Mouse (Mus musculus) lung, adult 18-20 months (tissue): ENCODE measurements at regions not wholly inside any gene's neighbourhood (a gene's known extent, or its start where the extent isn't known, plus 50 kb on each side); places are given as distances from the start of the nearest gene placed in this dataset.

Source experiments
- DNase-seq, 2 experiments: peaks; one replicate each; pipeline ENCODE4 v3.0.0; 2022; ENCODE audit warnings: mixed read lengths in 2 of 2

DNA sequence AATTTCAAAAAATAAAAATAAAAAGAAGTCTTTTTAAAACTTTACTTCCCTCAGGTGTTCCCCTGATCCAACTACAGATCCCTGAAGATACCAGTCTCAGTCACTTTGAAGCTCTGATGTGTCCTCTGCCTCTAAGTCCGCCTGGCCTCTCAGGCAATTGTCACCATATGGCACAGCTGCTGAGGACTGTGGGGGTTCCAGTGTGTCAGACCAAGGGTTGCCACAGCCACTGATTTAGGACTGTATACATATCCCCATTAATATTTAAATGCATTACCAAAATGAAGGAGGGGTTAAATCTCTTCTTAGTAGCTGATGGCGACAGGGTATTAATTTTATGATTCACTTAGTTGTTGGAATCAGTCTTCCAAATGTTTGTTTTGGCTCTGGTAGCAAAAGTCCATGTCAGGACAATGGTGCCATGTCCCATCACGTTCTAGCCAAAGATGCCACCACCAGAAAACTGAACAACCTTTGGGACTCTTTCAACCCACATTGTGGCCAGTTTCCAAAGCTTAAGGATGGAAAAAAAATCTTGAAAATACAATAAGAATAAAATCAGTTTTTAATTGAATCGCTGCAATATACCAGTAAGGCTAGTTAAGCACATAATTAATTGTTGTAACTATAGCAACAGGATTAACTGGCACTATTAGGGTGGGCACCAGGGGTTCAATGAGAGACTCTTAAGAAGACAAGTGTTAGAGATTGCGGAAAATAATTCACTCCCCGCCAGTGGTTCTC lies 62.5 kb downstream of the Arrdc4 start:
- DNase-seq = no peak

DNA sequence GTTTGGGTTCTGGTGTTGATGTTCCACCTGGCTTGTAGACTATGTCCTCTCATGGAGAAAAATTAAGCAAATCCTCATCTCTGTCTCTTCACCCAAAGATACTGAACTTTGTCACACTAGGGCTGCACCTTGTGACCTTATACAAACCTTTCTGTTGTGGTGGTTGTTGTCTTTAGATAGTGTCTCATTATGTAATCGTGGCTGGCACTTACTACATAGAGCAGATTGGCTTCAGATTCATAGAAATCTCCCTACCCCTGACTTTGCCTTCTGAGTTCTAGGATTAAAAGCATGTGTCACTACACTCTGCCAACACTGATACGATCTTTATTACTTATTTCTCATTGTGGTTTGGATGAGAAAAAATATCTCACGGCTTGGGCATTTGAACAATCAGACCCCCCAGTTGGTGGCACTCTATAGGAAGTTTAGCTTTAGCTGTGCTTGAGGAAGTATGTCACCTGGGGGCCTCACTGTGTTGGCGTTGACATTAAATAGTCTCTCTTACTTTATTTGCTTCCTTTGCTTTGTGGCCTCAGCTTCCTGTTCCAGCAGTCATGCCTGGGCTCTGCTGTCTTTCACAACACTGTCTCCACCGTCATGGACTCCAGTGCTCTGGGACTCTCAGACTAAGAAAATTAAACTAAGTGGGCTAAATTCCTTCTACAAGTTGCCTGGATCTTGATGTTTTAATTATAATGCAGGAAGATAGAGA lies 66.0 kb downstream of the Arrdc4 start:
- DNase-seq = peak; percentile 10 to 31

DNA sequence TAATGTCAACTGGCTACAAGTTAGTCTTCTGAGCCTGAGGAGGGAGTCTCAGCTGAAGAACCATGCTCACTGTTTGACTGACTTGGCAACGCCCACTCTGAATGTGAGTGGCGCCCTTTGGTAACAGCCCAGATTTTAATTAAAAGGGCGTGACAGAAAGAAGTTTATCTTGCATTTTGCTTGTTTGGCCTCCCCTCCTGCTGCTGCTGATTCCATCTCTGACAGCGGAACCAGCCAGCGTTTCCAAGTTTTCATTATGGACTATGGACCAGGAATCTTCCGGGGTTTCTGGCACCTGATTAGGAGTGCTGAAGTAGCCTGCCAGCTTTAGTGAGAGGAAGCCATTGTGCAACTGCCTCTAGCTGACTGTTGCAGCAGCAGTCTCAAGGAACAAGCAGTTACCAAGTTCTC lies 66.7 kb downstream of the Arrdc4 start:
- DNase-seq = peak; percentile 37 to 51

DNA sequence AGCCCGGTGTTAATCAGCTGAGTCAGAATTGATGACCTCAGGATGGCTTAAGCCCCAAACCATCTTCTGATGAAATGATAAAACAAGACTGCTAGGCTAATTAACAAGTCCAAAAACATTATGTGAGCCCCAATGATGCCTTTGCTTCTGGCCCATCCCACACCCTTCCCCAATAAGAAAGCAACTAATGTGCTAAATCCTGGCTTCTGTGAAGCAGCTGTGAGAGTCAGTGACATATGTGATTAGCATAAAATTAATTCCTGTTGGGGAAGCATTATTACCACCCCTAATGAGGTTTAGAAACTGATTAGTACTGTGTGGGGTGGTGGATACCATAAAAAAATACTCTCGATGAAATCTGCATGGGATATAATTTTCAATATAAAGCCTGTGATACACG lies 69.3 kb downstream of the Arrdc4 start:
- no peak for DNase-seq

DNA sequence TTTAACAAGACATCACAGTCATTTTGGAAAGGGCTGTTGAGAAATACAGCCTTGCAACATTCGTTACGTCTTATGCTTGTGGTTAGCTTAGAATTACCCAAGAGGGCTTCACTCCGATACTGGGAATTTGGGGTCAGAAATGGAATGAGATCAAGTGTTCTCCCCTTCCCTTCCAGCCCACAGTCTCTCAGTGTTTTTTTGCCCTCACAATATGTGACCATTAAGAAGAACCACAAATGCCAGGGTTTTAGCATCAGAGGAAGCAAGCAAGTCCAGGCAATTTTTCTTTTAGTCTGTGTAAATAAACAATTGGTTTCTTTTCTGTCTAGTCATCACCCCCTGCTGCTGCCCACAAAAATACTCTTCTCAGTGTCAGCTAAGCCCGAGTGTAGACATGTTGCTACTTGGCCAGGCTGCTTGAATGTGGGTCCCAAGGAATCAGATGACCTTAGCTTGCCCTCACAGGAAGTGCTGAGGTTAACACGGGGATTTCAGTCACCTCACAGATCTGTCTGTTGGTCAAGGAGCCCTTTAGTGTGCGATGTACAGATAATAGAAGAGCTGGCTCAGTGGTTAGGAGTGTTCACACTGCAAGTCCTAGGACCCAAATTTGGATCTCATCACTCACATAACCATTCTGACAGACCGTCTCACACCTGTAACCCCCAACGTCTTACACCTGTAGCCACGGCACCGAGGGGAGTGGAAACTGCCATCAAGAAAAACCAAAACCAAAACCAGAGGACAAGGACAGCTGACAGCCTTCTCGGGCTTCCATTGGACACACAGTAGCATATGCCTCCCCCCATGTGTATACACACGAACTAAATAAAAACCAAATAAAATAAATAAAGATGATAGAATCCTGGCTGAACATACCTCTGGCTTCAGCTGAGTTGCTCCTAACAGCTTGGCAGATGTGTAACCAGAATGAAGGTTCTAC lies 81.0 kb downstream of the Arrdc4 start:
- DNase-seq = peak in 1 of 2 experiments; percentile 37

DNA sequence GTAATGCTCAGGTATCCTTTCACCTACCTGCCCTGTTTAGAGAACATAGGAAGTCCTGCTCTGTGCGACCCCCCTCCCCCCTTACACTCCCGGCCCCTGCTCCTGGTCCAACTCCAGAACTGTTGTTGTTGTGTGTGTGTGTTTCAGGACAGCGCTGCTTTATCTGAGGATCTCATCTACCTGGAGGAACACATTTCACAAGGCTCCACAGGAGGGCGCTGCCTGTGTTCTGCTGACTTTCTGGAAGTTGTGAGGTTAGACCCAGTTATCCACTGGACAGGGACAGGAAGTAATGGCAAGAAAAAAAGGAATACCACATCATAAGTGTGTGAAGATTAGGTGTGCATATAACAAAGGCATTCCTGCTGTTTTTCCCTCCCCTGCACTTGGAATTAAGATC lies 81.8 kb downstream of the Arrdc4 start:
- DNase-seq = peak; percentile 21 to 41

DNA sequence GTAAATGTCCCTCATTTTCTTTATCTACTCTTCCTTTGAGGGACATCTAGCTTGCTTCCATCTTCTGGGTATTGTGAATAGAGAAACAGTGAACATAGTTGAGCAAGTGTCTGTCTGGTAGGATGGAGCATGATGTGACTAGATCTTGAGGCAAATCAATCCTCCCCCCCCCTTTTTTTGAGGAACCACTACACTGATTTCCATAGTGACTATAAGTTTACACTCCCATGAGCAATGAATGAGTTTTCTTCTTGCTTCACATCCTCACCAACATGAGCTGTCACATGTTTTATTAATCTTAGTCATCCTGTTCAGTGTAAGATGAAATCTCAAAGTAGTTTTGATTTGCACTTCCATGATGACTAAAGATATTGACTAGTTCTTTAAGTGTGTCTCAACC lies 92.7 kb downstream of the Arrdc4 start:
- DNase-seq = no peak

DNA sequence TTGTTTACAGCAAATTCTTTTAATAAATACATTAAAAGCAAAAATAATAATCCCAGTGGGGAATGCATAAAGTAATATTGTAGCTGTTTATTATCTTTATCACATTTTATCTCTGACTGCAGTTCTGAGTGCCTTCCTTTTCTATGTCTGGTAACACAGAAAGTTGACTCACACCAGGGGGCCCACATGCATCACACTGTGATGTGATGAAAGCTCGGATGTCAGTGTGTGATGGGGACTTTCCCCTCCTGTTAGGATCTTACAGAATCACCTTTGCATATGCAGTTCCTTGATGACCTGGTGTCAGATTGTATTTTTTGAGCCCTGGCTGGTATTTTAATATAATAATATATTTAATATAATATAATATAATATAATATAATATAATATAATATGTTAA lies 95.5 kb downstream of the Arrdc4 start:
- DNase-seq = no peak

DNA sequence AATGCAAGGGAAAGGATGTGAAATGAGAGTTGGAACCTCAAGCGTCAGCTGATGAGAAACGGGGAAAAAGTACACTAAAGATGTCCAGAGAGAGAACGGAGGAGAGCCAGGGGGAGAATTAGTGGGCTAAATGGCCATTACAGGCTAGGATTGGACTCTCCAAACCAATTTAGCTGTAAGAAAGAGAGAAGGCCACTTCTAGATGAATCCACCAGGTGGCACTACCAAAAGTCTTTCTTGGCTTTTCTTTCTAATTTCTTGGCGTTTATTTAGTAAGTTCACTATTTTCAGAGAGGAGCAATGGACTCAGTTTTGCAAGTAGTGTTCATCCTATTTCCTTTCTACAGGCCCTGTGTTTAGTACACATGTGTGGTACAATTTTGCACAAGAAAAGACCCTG lies 97.6 kb downstream of the Arrdc4 start:
- no peak for DNase-seq

DNA sequence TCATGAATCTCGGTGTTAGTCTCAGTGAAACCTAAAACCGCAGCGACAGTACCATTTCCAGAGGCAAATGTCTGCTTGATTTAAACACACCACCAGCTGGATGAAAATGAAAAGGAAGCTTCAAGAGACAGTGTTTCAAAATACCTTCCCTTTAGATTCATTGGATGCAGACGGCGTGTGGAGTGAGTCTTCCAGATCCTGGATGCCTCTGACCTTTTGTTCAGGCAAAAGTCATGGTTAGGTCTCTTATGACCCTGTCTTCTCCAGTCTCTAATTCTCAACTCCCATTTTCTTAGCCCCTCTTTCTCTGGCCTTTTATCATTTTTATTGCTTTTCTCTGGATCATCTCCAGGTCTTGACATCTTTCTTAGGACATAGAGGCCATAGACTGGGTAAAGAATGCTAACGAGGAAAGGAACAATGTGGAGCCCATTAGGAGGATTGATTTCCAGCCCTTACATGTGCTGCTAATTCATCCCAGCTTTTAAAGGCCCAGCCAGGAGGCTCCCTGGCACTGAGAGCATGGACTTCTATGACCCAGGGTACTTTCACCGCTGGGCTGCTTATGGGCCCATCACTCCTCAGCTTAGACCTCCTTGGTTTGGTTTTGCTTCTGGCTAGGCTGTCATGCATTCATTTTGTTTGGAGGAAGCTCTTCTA lies 111.4 kb downstream of the Arrdc4 start:
- no peak for DNase-seq

DNA sequence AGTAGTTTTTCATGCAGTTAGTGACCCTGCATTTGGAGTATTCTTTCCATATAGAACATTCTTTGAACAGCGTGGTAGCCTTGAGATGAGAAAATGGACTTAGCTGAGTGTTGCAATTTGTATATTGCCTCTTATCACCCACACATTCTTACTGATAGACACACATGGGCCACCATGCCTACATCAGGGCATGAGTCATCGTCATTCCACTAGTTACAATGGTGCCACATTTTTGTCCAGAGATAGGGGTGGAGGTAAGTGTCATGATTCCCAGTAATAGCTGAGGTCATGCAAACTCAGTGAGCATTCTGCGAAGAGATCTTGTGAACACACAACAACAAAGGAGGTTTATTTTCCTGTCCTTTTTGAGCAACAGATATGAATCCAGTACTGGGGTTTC lies 128.0 kb downstream of the Arrdc4 start:
- no peak for DNase-seq

DNA sequence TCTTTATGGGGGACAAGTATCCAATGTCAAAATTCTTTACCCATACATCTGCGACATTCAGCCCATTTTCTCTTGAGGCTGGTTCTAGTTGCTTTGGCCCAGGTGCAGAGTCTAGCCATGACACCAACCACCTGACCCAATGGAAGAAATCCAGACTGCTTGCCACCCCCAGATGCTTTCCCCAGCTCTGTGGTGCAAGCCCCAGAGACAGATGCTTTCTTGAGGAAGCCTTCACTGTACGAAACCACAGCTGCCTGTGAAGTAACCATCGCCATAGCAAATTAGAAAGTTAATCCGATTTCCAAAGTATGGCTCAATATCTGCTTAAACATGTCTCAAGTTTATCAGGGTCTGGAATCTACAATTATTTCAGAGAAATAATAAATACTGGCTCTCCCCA lies 138.5 kb downstream of the Arrdc4 start:
- DNase-seq = no peak

DNA sequence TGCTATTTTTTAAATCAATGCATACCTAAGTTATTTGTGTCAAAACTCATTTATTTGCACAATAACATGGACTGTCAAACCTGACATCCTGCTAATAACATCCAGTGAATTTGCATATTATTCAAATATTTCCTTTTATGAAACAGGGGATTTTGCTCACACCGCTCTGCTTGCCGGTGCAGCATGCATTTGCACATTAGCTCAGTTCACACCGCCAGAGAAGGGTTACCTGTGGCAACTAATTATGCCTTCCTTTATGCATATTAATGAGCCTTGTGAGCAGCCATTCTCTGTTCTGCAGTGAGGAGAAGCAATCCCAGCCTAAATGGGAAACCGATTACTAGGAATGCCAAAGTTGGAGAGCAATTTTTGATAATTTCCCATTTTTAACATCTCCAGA lies 141.9 kb downstream of the Arrdc4 start:
- no peak for DNase-seq

DNA sequence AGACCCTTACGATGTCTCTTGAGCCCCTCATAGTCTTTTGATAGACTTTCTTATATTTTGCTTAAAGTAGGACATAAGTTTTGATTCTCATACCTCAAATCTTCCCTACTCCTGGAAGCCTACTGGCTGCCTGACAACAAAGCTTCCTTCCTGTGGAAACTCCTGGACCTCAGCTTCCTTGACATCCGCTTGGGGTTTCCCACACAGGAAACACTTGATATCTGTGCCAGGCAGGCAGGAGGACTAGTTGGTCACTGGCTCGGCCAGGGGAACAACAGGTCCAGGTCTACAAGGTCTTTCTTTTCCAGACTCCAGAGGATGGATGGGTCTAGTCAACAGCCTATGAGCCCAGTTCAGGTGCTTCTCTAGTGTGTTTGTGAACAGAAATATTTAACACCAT lies 142.8 kb downstream of the Arrdc4 start:
- no peak for DNase-seq

DNA sequence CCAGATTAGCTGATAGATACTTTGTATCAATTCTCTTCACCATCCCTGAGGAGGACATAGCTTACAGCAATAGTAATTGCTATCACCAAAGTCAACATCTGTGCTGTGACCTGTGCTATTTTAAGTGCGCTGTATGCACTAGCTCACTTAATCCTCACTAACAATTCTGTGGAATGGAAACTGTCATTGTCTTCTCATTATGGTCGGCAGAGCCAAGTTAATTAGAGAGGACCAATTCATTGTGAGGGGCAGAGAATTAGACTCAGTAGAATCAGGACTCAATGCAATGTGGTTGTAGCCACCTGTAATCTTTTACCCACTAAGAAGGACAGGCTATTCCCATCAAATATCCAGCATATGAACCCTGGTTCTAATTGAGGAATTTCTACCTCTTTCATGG lies 145.3 kb downstream of the Arrdc4 start:
- no peak for DNase-seq

DNA sequence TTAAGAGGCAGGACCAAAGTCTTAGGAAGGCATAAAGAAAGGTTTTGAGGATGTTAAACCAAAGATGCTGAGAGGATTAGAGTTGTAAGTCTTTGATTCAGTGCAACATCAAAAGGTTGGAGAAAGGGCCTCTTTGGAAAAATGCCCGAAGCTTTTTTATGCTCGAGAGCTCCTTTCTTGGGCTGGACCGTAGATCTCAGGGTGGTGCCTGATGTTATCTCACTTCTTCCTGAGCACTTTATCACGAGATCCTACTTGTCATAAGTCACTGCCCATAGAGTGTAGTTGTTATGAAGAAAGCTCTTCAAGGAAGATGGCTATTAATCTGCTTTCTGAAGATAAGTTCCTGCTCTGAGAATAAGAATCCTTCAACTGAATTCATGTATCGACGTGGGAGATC lies 147.0 kb downstream of the Arrdc4 start:
- no peak for DNase-seq

DNA sequence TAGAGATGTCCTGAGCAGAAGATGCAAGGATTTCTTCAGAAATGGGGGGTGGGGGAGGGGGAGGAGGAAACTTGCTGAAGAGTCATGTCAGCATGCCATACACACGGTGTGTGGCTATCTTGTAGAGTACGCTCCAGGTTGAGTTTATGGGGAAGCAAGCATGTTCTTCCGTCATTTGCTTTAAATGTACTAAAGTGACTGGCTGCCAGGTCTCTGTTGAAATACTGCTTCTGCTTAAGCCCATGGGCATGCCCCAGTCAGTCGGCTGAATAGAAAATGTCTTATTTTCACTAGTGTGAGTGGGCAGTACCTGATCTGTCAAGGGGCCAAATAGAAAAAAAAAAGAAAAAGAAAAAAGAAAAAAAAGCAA lies 155.0 kb downstream of the Arrdc4 start:
- no peak for DNase-seq

DNA sequence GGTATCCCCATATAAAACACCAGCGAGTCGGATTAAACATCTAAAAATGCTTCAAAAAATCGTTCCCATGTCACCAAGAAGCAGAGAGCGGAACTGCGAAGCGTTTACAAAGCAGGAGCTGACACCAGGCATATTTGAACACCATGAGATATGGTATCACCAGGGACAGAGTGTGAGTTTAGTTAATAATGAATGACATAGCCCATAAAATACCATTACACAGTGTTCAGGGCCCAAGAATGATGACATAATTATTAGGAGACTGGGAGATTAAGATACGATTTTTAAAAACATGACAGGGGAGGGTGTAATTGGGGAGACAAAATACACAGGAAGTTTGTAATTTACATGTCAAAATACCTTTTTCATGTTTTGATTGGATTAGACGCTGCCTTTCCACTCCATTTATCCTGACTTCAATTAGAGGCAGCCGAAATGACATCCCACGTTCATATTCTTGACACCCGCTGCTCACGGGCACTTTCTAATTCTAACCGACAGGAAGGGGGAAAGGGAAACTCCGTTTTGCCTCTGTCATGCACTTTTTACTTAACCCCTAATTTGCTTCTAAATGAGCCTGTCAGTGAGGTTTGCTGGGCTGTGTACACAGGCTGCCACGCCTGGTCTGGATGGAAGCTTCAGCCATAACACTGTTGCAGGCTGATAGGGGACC lies 155.6 kb downstream of the Arrdc4 start:
- no peak for DNase-seq

DNA sequence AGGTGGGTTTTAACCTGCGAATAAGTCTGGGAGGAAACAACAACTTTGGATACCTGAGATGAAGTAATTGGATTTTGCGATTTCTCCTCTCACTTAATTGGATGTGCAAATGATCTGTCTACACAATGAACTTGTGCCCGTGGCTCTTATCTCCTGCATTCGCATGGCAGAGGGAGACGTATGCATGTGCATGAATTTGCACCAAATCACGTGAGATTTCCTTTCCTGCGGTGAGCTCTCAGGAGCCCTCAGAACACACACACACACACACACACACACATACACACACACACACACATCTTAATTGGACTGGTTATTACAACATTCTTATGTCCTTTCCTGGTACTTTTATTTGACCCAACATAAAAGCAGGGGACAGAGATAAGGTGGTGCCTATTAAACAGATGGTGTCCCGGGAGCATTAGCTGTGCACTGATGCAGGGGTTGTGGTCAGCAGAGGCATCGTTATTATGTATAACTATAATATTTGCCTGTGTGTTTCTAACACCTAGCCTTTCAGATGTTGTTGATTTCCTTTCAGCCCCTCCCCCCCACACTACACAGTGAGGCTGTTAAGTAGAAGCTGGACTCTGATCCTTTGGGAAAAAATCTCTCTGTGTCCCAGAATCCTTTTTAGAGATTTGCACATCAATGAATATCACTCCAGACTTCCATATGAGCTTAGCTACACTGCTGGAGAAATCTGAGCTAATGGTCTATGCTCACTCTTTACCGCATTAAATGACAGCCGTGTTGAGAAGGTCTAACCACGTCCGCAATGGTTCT lies 166.3 kb downstream of the Arrdc4 start:
- DNase-seq = no peak

DNA sequence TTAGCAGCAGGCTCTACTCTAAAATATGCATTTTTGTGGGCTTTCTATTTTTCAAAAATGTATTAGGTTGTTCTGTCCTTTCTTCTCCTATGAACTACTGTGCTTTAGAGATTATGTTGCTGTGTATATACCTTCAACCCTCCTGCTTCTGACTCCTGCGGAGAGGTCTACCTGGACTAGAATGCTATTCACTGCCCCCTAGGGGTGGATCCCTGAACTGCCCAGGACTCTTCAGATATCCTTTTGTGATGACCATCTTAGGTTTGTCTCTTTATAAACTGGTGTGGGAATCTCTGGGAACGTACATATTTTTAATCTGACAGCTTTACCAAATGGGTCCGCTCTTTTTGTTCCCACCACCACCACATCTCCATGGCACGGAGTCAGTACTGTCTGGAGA lies 168.4 kb downstream of the Arrdc4 start:
- DNase-seq = peak; percentile 21 to 52

DNA sequence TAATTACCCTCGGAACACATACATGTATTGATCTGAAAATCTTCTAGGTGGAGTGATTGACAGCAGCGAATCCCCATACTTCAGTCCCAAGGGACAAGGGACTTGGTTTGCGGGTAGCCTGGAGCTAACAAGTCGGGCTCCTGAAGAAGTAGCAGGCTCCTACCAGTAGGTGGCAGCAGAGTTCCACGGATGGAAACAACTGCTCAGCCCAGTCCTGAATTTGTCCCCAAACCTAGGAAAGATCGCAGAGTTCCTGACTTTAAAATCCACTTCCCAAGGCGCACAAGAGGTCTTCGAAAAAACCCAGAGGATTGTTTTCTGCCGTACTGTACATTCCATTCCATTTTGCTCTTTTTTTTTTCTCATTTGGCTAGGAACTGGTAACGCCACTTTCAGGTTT lies 169.4 kb downstream of the Arrdc4 start:
- peak; percentile 74 to 77 for DNase-seq

DNA sequence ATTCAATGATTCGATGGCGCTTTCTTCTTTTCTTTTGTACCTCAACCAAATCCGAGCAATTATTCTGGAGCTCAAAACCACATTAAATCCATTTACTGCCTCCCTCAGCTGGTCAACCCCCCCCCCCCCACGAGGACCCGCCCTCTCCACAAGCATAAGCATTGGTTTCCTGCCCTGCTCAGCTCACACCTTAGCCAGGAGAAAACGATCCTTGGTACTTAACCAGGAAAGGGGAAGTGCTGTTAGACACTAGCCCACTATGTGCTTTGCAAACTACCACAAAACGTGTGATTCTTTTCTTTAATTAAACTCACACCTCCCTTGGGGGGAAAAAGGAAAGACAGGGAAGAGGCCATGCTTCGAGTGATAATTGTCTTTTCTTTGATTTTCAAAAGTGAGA lies 169.8 kb downstream of the Arrdc4 start:
- DNase-seq = no peak
